Mouse (Mus musculus) CH12F3 (cell line): Measurements from ENCODE around the gene Pttg1.

ENCODE experiments used
- in situ Hi-C: fragments of 300-500 bp; cut with MboI; formaldehyde crosslinking; loops from 2 replicates; pipeline ENCODE4 v1.14.3; 2020; ENCODE audit warnings: low sequenced_read_pairs

Gene Pttg1

GRCm38 (mm10) chr11:43410291-43410690 is 15.8 kb downstream of the Pttg1 start:
- in situ Hi-C loops = loop anchor here (5.0 kb wide), 1 partner anchor 198 kb away; no protein-coding TSS in a partner anchor

- in situ Hi-C loops = no loop called here
Measured at GRCm38 (mm10) chr11:43408888-43409287, 17.2 kb downstream of the Pttg1 start.

GRCm38 (mm10) chr11:43404150-43404807 is 21.8 kb downstream of the Pttg1 start:
- in situ Hi-C loops = no loop called here

GRCm38 (mm10) chr11:43400131-43400530 is 25.9 kb downstream of the Pttg1 start:
- in situ Hi-C loops = no loop called here

GRCm38 (mm10) chr11:43399297-43399696 is 26.8 kb downstream of the Pttg1 start:
- in situ Hi-C loops = no loop called here

- in situ Hi-C loops = no loop called here
Measured at GRCm38 (mm10) chr11:43396672-43397071, 29.4 kb downstream of the Pttg1 start.

- in situ Hi-C loops = no loop called here
Measured at GRCm38 (mm10) chr11:43396246-43396645, 29.8 kb downstream of the Pttg1 start.

GRCm38 (mm10) chr11:43395073-43395948 is 30.7 kb downstream of the Pttg1 start:
- in situ Hi-C loops = no loop called here

GRCm38 (mm10) chr11:43393325-43393724 is 32.7 kb downstream of the Pttg1 start:
- in situ Hi-C loops = no loop called here

- in situ Hi-C loops = no loop called here
Measured at GRCm38 (mm10) chr11:43392757-43393156, 33.3 kb downstream of the Pttg1 start.

GRCm38 (mm10) chr11:43389118-43389517 is 36.9 kb downstream of the Pttg1 start:
- in situ Hi-C loops = no loop called here

- in situ Hi-C loops = no loop called here
Measured at GRCm38 (mm10) chr11:43388122-43389097, 37.6 kb downstream of the Pttg1 start.

GRCm38 (mm10) chr11:43387004-43387880 is 38.8 kb downstream of the Pttg1 start:
- in situ Hi-C loops = no loop called here

GRCm38 (mm10) chr11:43385716-43386115 is 40.3 kb downstream of the Pttg1 start:
- in situ Hi-C loops = no loop called here

GRCm38 (mm10) chr11:43385055-43385649 is 40.9 kb downstream of the Pttg1 start:
- in situ Hi-C loops = no loop called here

- in situ Hi-C loops = no loop called here
Measured at GRCm38 (mm10) chr11:43383581-43383980, 42.5 kb downstream of the Pttg1 start.

- in situ Hi-C loops = no loop called here
Measured at GRCm38 (mm10) chr11:43380901-43381300, 45.1 kb downstream of the Pttg1 start.

- in situ Hi-C loops = no loop called here
Measured at GRCm38 (mm10) chr11:43379911-43380485, 46.1 kb downstream of the Pttg1 start.

GRCm38 (mm10) chr11:43379488-43379887 is 46.6 kb downstream of the Pttg1 start:
- in situ Hi-C loops = no loop called here
